Mouse (Mus musculus): ENCODE measurements around the gene Gm28729. TPM values are rescaled to one million over a fixed set of nuclear protein-coding genes. Genes with fewer than 3 reads are reported as not detected.

Gm28729 gene
- polyA plus RNA-seq (2012; rRNA removed) = 0.10 and 0.15 TPM in 2 replicates

GRCm38 (mm10) chr9:96524972-96525506, at the start of gene Gm28729:
Gene Gm28729, minus strand, starts transcription at chr9:96525264.

GRCm38 (mm10) chr9:96478071-96478888, 46.8 kb downstream of the Gm28729 start, which contains the start of gene Rnf7:
Gene Rnf7, minus strand, starts transcription at chr9:96478675.

Other genes with a start within 250 kb of the Gm28729 start
- 73.1 and 86.0 TPM in 2 replicates for gene Atp1b3, start 160.8 kb downstream of the Gm28729 start, polyA plus RNA-seq (2012; rRNA removed)
- gene Rnf7, start 46.6 kb downstream of the Gm28729 start, polyA plus RNA-seq (2012; rRNA removed) = 331 and 365 TPM in 2 replicates
- 9.6 and 10.7 TPM in 2 replicates for gene Rasa2, start 106.4 kb upstream of the Gm28729 start, polyA plus RNA-seq (2012; rRNA removed)
- gene Zbtb38, start 227.6 kb upstream of the Gm28729 start, polyA plus RNA-seq (2012; rRNA removed) = 7.2 and 8.1 TPM in 2 replicates

All from central nervous system, embryonic 14 days (tissue).